Mouse (Mus musculus): Measurements from ENCODE around the gene Heatr5a. TPM values are rescaled to one million over a fixed set of nuclear protein-coding genes. Genes with fewer than 3 reads are reported as not detected.
A peak's percentile ranks its signal among the peaks of the same experiment; 100 is the strongest.

Gene Heatr5a
- polyA plus RNA-seq, 1 experiment from 2014 or later: 12.8 TPM

DNA sequence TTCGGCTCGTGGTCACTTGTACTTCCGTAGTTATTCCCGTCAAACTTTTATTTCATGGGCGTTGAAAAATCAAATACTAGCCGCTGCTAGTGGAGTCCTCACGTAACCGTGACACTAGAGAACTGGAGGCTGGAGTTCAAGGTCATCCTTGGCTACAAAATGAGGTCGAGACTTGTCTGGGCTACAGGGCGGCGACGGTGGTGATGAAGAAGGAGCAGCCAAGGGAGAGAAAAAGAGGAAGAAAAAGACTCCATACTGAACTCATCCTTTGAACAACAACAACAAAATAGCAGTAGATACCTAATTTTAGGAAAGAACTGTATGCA is 141.1 kb downstream of the Heatr5a start:
- 0 out of 2 replicates have a peak, but pooled peaks cover 2% of the 10 kb centered on the region for H3K36me3 ChIP-seq (ENCODE audit: control insufficient read depth, insufficient read depth, low read length)
- under 1% methylated on average over 12 of the region's 12 CpGs for WGBS
- H3K4me1 ChIP-seq (ENCODE audit: control insufficient read depth, insufficient read depth, low read length): peaks cover 7% of the 10 kb centered on the region
- peak overlapping the region; percentile 98 for H3K4me3 ChIP-seq (replicated peaks; ENCODE audit: low read length)
- H3K27ac ChIP-seq (ENCODE audit: low read length): peak overlapping the region; percentile 99
- no peak for ATAC-seq (ENCODE audit: insufficient read depth, low FRiP score)
- H3K4me2 ChIP-seq (ENCODE audit: low read depth, low read length): peak overlapping the region; percentile 73
- peak overlapping the region; percentile 100 for H3K9ac ChIP-seq (ENCODE audit: low read length)
- no peaks in the 10 kb centered on the region for H3K9me3 ChIP-seq (replicated peaks; ENCODE audit: control insufficient read depth, low read length)
- H3K27me3 ChIP-seq (ENCODE audit: control insufficient read depth, insufficient read depth, low read length): no peaks in the 10 kb centered on the region

DNA sequence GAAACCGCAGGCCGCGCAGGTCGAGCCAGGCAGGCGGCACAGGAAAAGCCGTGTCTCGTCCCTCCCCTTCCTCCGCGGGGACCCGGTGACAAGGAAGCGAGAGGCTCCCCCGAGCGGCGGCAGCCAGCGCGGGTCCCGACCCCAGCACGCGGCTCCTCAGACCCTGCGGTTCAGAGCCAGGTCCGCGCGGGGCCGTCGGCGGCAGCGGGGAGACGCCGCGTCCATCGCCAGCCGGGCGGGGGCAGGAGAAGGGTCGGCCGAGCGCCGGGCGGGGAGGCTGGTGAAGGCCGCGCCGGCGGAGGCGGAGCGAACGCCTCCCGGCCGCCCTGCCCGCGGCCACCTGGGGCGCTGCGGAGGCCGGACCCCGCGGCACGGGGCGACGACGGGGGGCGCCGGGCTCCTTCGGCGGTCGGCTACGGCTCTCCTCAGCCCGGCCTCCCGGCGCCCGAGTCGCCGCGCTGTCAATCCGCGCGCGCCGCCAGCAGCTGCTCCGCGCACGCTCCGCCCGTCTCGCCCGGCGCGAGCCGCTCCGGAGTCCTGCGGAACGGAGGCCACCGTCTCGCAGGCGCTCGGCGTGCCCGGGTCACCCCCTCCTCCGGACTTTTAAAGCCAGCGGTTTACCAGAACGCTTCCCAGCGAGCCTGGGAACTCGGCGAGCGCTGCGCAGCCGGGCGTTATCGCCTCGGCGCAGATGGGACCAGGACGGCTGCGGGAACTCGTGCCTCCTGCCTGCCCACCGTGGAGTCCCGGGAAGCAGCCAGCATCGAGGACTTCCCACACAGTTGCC is 141.6 kb downstream of the Heatr5a start, which contains the start of gene Hectd1:
Hectd1 (minus strand) TSS at position 247 of the 787 bp plus-strand sequence.
- Histone ChIP-seq H3K9me3 (replicated peaks; ENCODE audit: control insufficient read depth, low read length) (no peaks in the 10 kb centered on the region), H3K4me3 (replicated peaks; ENCODE audit: low read length) (peak within 1 kb of the TSS; percentile 98), H3K4me1 (ENCODE audit: control insufficient read depth, insufficient read depth, low read length) (peaks cover 7% of the 10 kb centered on the region), H3K4me2 (ENCODE audit: low read depth, low read length) (peak within 1 kb of the TSS; percentile 74), H3K27me3 (ENCODE audit: control insufficient read depth, insufficient read depth, low read length) (no peaks in the 10 kb centered on the region), H3K36me3 (ENCODE audit: control insufficient read depth, insufficient read depth, low read length) (peaks cover 7% of the 10 kb centered on the region; the same call in 1 of the 2 replicates), H3K9ac (ENCODE audit: low read length) (peak within 1 kb of the TSS; percentile 100), H3K27ac (ENCODE audit: low read length) (peak within 1 kb of the TSS; percentile 99)
- ATAC-seq (ENCODE audit: insufficient read depth, low FRiP score): peak; percentile 95
- WGBS: 0% methylated on average over 91 of the region's 114 CpGs

DNA sequence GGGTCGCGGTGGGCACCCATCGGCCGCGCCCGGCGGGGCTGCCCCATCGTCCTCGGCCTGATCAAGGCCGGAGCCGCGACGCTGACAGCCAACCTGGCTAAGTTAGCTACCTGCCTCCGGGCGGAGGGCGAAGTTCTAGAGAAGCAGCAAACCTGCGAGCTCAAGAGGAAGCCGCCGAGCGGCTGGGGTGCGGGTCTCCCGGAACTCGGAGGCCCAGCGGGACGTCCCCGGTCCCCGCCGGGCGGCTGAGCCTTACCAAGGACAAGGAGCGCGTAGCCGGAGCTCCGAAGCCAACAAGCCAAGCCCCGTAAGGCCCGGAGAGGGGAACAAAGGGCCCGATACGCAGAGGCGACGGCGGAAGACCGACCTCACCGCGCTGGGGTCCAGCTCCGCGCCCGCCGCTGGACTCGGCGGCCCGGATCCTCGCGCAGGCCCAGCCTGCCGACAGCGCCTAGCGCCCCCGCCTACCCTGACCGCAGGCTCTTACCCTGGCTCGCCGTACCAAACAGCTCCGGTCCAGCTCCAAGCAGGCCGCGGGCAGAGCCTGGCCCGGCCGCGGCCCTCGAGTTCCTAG is 142.3 kb downstream of the Heatr5a start:
- WGBS: under 1% methylated on average over 66 of the region's 66 CpGs
- Histone ChIP-seq H3K27me3 (ENCODE audit: control insufficient read depth, insufficient read depth, low read length) (no peaks in the 10 kb centered on the region), H3K4me1 (ENCODE audit: control insufficient read depth, insufficient read depth, low read length) (peaks cover 7% of the 10 kb centered on the region), H3K36me3 (ENCODE audit: control insufficient read depth, insufficient read depth, low read length) (peaks cover 7% of the 10 kb centered on the region; the same call in 1 of the 2 replicates), H3K9me3 (replicated peaks; ENCODE audit: control insufficient read depth, low read length) (no peaks in the 10 kb centered on the region), H3K4me3 (replicated peaks; ENCODE audit: low read length) (peak overlapping the region; percentile 98), H3K27ac (ENCODE audit: low read length) (peak overlapping the region; percentile 99), H3K4me2 (ENCODE audit: low read depth, low read length) (peak overlapping the region; percentile 74), H3K9ac (ENCODE audit: low read length) (peak overlapping the region; percentile 100)
- ATAC-seq (ENCODE audit: insufficient read depth, low FRiP score): peak; percentile 0; the same call in 1 of the 2 replicates

DNA sequence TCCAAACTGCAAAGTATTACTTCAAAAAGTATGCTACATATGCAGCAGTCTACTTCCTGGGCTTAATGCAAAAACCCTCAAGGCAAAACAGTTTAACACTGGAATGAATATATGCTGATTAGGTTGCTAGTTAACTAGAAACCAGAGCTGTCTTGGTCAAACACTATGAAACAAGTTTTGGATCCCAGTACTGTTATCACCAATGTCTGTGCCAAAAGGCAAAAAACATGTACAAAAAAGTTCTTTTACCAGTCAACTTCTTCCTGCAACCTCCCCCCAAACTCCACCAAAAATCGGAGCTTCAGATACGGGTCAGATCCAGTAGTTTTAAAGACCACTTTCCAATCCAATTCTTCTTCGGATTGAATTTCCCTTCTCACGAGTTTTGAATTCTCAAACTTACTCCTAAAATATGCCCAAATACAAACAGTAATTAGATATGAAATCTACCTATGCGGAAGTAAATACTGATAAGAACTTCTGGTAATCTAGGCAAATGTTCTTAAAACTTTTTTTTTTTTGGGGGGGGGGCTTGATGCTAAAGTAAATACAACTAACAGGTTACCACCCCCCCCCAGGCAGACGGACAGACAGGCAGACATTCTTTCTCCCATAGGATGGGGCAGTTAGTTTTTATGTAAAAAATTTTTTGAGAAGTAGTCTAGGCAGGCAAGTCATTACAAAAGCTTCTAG is 143.0 kb downstream of the Heatr5a start:
- peak overlapping the region; percentile 100 for H3K9ac ChIP-seq (ENCODE audit: low read length)
- peaks cover 7% of the 10 kb centered on the region for H3K4me1 ChIP-seq (ENCODE audit: control insufficient read depth, insufficient read depth, low read length)
- peaks cover 7% of the 10 kb centered on the region; the same call in 1 of the 2 replicates for H3K36me3 ChIP-seq (ENCODE audit: control insufficient read depth, insufficient read depth, low read length)
- H3K27ac ChIP-seq (ENCODE audit: low read length): peak overlapping the region; percentile 99
- no peak for ATAC-seq (ENCODE audit: insufficient read depth, low FRiP score)
- WGBS: 9% methylated on average over 6 of the region's 6 CpGs
- H3K9me3 ChIP-seq (replicated peaks; ENCODE audit: control insufficient read depth, low read length): no peaks in the 10 kb centered on the region
- H3K4me2 ChIP-seq (ENCODE audit: low read depth, low read length): peak overlapping the region; percentile 74
- H3K4me3 ChIP-seq (replicated peaks; ENCODE audit: low read length): peak overlapping the region; percentile 98
- no peaks in the 10 kb centered on the region for H3K27me3 ChIP-seq (ENCODE audit: control insufficient read depth, insufficient read depth, low read length)

Other genes starting within 250 kb of the Heatr5a start
- gene Hectd1, start 141.8 kb downstream of the Heatr5a start, polyA plus RNA-seq (2015; fragmentation: Nextera tagmentation; extraction: Ambion mirVana): 36.7 and 37.4 TPM in 2 replicates
- gene Dtd2, start 35.2 kb upstream of the Heatr5a start, polyA plus RNA-seq (2015; fragmentation: Nextera tagmentation; extraction: Ambion mirVana): 21.1 and 23.9 TPM in 2 replicates
- gene Gpr33, start 56.7 kb upstream of the Heatr5a start, polyA plus RNA-seq (2015; fragmentation: Nextera tagmentation; extraction: Ambion mirVana): not detected in 2 replicates
- 9.3 and 9.6 TPM in 2 replicates for gene Nubpl, start 126.4 kb upstream of the Heatr5a start, polyA plus RNA-seq (2015; fragmentation: Nextera tagmentation; extraction: Ambion mirVana)